Mouse (Mus musculus) brain, embryonic 14.5 days (tissue): ENCODE measurements around the gene Acbd3. TPM values are rescaled to one million over a fixed set of nuclear protein-coding genes. Genes with fewer than 3 reads are reported as not detected.

ENCODE experiments used
- DNase-seq: peaks from one replicate; pipeline ENCODE4 v3.0.0-alpha.2; 2011; ENCODE audit warnings: low read depth
- CTCF ChIP-seq: fragments of 200-500 bp; IDR thresholded peaks from 2 replicates; pipeline ENCODE4 v1.5.1; 2012; ENCODE audit warnings: inconsistent platforms, mild to moderate bottlenecking, moderate library complexity, borderline replicate concordance; ENCODE audit not compliant: insufficient read depth, insufficient read length; ENCODE audit errors: extremely low read depth
- POLR2A ChIP-seq: fragments of 200-500 bp; IDR thresholded peaks from 2 replicates; pipeline ENCODE4 v1.6.1; 2012; ENCODE audit warnings: mild to moderate bottlenecking, inconsistent platforms, borderline replicate concordance; ENCODE audit not compliant: poor library complexity, insufficient read depth, insufficient read length, severe bottlenecking; ENCODE audit errors: extremely low read depth
- polyA plus RNA-seq: library from polyadenylated mRNA; depleted of rRNA; stranded (reverse); fragments of >200 nt; gene quantifications from 2 replicates; pipeline ENCODE4 v1.2.3, GENCODE M21; 2012

Gene Acbd3
- polyA plus RNA-seq, 1 experiment = 36.1 TPM

DNA sequence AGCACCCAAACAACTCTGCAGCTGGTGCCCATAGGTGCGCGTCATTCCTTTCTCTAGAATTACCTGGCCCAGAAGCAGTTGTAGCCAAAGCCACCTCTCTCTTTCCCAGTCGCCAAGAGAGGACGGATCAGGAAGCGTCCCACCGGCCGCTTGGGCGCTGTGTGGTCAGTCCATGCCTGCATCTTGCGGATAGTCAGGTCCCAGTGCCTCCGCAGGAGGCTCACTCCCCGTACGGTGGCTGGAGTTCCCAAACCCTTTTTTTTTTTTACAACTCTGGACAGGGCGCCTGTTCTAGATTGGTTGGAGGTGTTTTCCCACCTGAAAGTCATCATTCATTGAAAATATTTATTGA is 52.5 kb downstream of the Acbd3 start:
- TF ChIP-seq POLR2A (no peak), CTCF (no peak)
- DNase-seq = no peak

DNA sequence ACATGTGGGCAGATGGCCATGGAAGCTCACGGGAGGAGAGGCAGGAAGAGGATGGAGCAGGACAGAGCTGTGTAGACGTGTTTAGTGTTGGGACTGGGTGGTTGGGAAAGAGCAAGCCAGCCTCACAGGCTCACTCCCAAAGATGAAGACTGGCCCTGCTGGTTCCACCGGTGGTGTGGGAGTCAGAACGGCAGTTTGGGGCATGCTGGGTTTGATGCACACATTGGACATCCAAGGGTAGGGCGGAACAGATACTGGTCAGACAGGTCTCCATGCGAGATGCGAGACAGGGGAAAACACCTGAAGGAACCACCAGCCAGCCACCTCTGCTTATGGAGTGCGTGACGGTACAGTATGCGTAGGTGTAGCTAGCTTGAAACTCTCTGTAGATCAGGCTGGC is 53.1 kb downstream of the Acbd3 start:
- no peak for TF ChIP-seq CTCF
- no peak for TF ChIP-seq POLR2A
- no peak for DNase-seq

DNA sequence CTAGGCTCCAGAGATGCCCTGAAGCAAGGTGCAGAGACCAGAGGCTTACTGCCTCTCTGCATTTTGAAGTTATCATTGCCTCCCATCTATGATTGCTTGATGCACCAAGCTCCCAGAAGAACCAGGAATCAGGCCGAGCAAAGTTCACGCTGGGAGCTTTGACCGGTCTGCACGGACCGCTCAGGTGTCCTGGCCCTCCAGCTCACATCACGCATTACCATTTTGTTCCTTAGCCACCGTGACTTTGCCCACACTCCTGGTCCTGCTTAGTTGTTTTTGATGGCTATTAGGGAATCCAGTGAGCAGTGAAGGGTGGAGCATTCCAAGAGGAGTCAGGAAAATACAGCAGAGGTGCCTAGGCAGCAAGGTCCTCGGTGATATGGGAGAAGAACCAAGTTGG is 54.4 kb downstream of the Acbd3 start:
- no peak for TF ChIP-seq CTCF
- TF ChIP-seq POLR2A = no peak

DNA sequence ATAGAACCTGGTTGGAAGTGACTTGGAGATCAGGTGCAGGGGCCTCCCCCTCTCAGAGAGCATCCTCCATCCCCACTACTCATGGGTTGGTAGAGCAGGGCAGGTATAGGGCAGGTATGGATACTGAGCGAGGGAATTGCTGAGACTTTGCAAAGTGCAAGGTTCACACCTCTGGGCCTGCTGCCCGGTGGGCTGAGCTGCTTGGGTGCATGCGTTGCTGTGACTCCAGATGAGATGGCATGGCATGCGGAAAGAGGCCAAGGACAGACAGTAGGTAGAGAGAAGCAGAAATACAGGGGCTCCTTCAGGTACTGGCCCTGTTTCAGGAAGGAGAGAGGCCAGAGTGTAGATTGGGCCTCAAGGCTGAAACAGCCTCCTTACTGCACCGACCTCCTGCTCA is 55.4 kb downstream of the Acbd3 start:
- no peak for TF ChIP-seq CTCF
- no peak for TF ChIP-seq POLR2A
- no peak for DNase-seq

More for the DNA sequence above, 54.4 kb downstream of the Acbd3 start:
- DNase-seq = no peak

DNA sequence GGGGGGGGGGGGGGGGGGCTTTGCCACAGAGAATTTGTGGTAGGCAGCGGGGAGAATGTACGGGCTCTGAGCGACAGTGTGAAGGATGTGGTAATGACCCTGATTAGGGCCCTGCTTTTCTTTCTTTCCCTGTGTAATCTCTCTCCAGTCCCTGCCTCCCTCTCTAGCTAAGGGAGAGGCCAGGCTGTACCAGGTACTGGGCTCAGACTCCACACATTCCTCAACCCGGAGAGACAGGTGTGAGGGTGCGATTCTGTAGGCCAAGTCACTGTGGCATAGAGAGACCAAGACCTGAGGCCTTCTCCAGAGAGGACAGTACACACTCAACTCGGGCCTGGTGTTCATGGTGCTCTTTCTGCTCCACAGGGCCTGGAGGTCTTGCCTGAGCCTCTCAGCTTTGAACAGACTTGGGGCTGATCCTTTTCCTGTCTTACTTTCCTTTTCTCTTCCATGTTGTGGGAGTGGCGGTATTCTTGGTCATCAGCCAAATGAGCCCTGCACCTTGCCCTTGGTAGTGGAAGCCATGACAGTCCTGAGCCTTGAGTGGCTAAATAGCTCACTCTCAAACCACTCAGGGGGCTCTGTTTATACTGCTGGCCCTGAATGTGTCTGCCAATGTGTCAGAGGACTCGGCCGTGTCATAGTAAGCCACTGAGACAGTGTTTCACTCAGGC is 57.2 kb downstream of the Acbd3 start:
- no peak for TF ChIP-seq CTCF
- TF ChIP-seq POLR2A = no peak
- no peak for DNase-seq

DNA sequence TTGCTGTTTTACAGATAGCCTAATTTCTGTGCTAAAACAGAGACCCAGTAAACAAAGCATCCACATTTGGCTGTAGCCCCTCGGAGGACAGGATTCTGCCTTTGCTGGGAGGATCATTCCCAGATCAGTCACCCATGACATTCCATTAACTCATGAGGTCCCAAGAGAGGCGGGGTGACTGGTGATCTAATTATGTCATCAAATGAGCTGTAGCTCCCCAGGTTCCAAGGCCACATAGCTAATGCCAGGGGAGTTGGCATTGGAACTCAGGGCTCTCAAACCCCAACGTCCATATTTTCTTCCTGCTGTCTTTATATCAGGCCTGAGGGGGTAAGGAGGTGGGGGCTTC is 57.7 kb downstream of the Acbd3 start:
- TF ChIP-seq POLR2A (no peak), CTCF (no peak)
- no peak for DNase-seq

DNA sequence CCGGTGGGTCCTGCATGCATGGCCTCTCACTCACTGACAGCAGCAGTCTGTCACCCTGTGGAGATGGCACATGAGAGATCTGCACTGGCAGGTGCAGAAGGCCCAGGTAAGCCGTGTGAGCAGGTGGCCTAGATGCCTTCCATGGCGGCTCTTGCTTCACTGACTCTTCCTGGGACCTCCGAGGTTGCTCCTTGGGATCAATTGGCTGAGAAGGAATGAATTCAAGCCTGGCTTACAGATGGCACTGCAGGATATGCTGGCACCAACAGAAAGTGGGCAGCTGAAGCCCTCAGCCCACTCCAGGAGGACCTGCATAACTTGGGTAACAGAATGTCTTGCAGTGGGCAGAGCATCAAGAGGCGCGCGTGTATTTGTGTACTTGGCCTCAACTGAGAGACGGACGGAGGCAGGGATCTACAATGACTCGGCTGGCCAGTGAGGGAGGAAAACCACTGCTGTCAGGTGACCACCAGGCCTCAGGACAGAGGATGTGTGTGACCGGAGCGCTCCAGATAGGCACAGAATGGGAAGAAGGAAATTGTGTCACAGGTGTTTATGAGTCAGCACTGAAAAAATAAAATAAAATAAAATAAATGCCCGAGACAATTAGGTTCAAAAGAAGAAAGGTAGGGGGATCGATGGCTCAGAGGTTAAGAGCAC is 66.1 kb downstream of the Acbd3 start:
- no peak for DNase-seq
- TF ChIP-seq CTCF (no peak), POLR2A (no peak)

DNA sequence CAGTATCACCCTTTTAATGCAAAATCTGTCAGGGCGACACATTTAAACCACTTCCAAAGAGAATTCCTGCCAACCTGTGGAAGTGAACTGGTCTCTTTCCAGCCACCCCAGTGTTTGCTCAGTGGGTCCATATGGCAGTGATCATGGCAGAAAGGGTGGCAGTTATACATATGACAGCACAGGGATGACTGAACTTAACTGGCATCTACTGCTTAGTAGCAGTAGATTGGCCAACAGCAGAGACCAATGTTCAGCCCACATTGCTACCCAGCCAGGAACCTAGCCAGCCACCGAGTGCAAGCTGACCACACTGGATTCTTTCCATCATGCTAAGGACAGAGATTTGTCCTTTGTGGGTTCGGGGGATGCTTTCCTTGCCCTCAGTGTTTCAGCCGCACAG is 67.0 kb downstream of the Acbd3 start:
- no peak for DNase-seq
- TF ChIP-seq CTCF = no peak
- TF ChIP-seq POLR2A = no peak

DNA sequence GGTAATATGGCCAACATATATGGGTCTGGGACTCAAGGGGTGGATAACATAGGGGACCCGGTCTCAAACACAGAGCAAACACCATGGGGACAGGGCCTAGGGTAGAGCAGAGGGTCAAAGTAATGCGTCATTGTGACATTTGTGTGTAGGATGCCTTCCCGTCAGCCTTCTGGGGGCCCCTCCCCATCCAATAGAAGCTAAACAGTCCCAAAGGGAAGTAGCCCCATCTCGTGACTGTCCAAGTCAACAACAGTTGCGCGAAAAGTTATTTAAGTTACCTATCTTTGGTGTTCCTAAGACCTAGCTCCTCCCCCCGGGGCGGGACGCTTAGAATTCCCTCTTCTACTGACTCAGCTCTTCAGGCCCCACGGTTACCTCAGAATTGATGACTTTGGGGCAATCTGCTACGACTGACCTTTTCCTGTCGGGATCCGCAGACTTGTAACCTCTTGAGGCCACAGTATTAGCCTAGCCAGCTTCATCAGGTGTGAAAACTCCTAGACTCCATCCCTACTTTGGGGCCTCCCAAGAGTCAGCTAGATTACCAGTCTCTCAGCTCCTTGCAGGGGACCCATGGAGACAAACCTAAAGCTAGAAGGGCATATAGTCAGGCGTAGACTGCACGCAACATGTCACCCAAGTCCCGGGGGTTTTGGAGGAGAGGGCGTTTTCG is 67.7 kb downstream of the Acbd3 start:
- no peak for TF ChIP-seq CTCF
- TF ChIP-seq POLR2A = no peak

DNA sequence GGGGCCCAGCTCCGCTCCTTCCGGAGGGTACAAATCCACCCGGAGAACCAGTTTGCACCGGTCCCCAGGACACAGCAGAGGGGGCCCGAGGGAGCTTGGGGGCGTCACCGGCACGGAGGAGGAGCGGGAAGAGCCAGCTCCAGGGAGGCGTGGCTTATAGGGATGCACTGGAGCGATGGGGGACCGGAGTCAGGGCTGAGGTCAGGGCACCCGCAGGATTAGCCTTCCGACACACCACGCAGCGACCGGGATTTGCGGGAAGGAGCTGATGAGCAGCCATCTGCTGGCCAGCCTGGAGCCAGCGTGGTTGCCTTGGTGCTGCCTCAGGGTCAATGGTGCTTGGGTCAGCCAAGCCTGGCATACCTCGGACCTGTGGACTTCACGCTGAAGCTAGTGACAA is 68.3 kb downstream of the Acbd3 start:
- TF ChIP-seq POLR2A (no peak), CTCF (no peak)
- DNase-seq = peak; percentile 70

More for the DNA sequence above, 67.7 kb downstream of the Acbd3 start:
- no peak for DNase-seq

DNA sequence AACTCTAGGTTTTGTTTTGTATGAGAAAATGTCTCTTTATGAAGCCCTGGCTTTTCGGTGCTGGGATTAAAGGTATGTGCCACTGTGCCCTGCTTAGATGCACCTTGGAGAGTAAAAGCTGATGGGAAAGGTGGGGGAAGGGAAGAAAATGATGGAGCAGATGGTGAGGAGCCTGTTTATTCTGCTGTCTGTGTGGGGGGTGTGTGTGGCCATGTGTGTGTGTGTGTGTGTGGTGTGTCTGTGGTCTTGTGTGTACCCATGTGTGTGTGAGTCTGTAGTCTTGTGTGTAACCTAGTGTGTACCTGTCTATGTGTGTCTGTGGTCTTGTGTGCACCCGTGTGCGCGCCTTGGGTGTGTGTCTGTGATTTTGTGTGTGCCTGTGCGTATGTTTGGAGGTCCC is 72.8 kb downstream of the Acbd3 start:
- TF ChIP-seq POLR2A (no peak), CTCF (no peak)

More for the DNA sequence above, 72.8 kb downstream of the Acbd3 start:
- no peak for DNase-seq
